ENCODE assay signal across 16 mouse cellular contexts in the genomic region with DNA sequence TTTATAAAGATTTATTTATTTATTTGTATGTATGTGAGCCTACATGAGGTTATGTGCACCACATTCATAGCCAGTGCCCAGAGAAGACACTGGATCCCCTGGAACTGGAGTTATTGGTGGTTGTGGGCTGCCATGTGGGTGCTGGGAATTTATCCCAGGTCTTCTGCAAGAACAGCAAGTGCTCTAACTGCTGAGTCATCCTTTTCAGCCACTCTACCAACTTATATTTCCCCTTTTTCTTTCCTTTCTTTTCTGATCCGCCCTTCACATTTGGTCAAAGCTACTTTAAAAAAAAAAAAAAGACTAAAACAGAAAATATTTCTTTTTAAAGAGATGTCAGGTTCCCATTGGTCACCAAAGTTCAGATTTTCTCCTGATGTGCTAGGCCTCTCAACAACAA.
"Had no signal": no experiment of that assay in that cellular context is flagged by ENCODE, and none has a peak within 500 bp of the region (broad histone marks: within the 10 kb centered on the region; RNA-seq: fewer than 3 reads in every experiment).

No protein-coding gene starts in this region.

- H3K9me3 ChIP-seq: neural tube, embryonic 12.5 days; neural tube, embryonic 13.5 days; neural tube, embryonic 15.5 days; stomach, embryonic 15.5 days had no signal

- H3K27ac ChIP-seq: neural tube, embryonic 12.5 days; neural tube, embryonic 13.5 days; neural tube, embryonic 15.5 days; stomach, embryonic 15.5 days; stomach, postnatal 0 days had no signal

- H3K27me3 ChIP-seq: neural tube, embryonic 12.5 days; neural tube, embryonic 13.5 days; neural tube, embryonic 15.5 days; stomach, embryonic 15.5 days had no signal

- H3K4me2 ChIP-seq: neural tube, embryonic 12.5 days; neural tube, embryonic 13.5 days; neural tube, embryonic 15.5 days; stomach, embryonic 15.5 days had no signal

- H3K4me1 ChIP-seq: neural tube, embryonic 12.5 days; neural tube, embryonic 13.5 days; neural tube, embryonic 15.5 days; stomach, embryonic 15.5 days had no signal

- DNase-seq: retina, postnatal 1 day; right cerebral cortex, adult 18-20 months; right cerebral cortex, postnatal 14 days; right cerebral cortex, postnatal 25 days; right cerebral cortex, postnatal 4 days; spleen, adult 18-20 months; thymus, adult 18-20 months; thymus, adult 2 months; thymus, postnatal 14 days; thymus, postnatal 25 days; thymus, postnatal 4 days had no signal

- H3K36me3 ChIP-seq: neural tube, embryonic 12.5 days; neural tube, embryonic 13.5 days; neural tube, embryonic 15.5 days; stomach, embryonic 15.5 days had no signal

- H3K9ac ChIP-seq: neural tube, embryonic 12.5 days; neural tube, embryonic 13.5 days; neural tube, embryonic 15.5 days; stomach, embryonic 15.5 days had no signal

- H3K4me3 ChIP-seq: neural tube, embryonic 12.5 days; neural tube, embryonic 13.5 days; neural tube, embryonic 15.5 days; stomach, embryonic 15.5 days had no signal
